Mouse (Mus musculus) ES-Bruce4 (cell line): ENCODE data around the gene Nfkbib. TPM values are rescaled to one million over a fixed set of nuclear protein-coding genes. Genes with fewer than 3 reads are reported as not detected.

Experiments used
- H3K27ac ChIP-seq: 2 replicates; pipeline ENCODE4 v1.5.1; 2012; ENCODE audit warnings: low read length, inconsistent platforms; ENCODE audit not compliant: insufficient read depth
- H3K27me3 ChIP-seq: 2 replicates; pipeline ENCODE4 v1.6.1; 2012; ENCODE audit warnings: mild to moderate bottlenecking, low read length, inconsistent platforms; ENCODE audit not compliant: control insufficient read depth, poor library complexity, insufficient read depth, severe bottlenecking
- H3K36me3 ChIP-seq: 2 replicates; pipeline ENCODE4 v1.6.1; 2012; ENCODE audit warnings: inconsistent platforms, mild to moderate bottlenecking, low read length, moderate library complexity; ENCODE audit not compliant: control insufficient read depth, poor library complexity, insufficient read depth, severe bottlenecking
- H3K4me1 ChIP-seq: one replicate; pipeline ENCODE4 v1.8.1; 2011; ENCODE audit warnings: low read length; ENCODE audit not compliant: control insufficient read depth, insufficient read depth
- H3K4me3 ChIP-seq: 2 replicates; pipeline ENCODE4 v1.5.1; 2011; ENCODE audit warnings: low read depth, mild to moderate bottlenecking, low read length
- H3K9ac ChIP-seq: 2 replicates; pipeline ENCODE4 v1.6.1; 2012; ENCODE audit warnings: low read depth, mild to moderate bottlenecking, inconsistent platforms; ENCODE audit not compliant: poor library complexity, severe bottlenecking
- H3K9me3 ChIP-seq: replicated peaks from 2 replicates; pipeline ENCODE4 v1.6.1; 2012; ENCODE audit warnings: mild to moderate bottlenecking, low read length, inconsistent platforms; ENCODE audit not compliant: control insufficient read depth, poor library complexity, insufficient read depth, severe bottlenecking
- CTCF ChIP-seq: IDR thresholded peaks from one replicate; pipeline ENCODE4 v1.8.1; 2011; ENCODE audit warnings: low read depth, low read length
- EP300 ChIP-seq: IDR thresholded peaks from 2 replicates; pipeline ENCODE4 v1.6.1; 2011; ENCODE audit warnings: low read depth, low read length; ENCODE audit not compliant: insufficient read depth
- POLR2A ChIP-seq: IDR thresholded peaks from one replicate; pipeline ENCODE4 v1.8.1; 2011; ENCODE audit warnings: low read length; ENCODE audit not compliant: insufficient read depth
- polyA plus RNA-seq: library from polyadenylated mRNA; stranded (reverse); fragments of >200 nt; gene quantifications from 2 replicates; pipeline ENCODE4 v1.2.4, GENCODE M21; 2011; ENCODE audit warnings: low read depth; ENCODE audit not compliant: missing spikeins, insufficient read depth, insufficient read length

Nfkbib gene
- polyA plus RNA-seq: 23.8 and 27.9 TPM in 2 replicates

GRCm38 (mm10) chr7:28767462-28767965 is at the start of gene Nfkbib:
TSS of gene Nfkbib (minus strand) at chr7:28767512.
- peak within 1 kb of the TSS; percentile 72 for H3K9ac ChIP-seq
- no peaks in the 10 kb centered on the region for H3K36me3 ChIP-seq
- no peaks in the 10 kb centered on the region for H3K27me3 ChIP-seq
- TF ChIP-seq CTCF (no peak), EP300 (no peak), POLR2A (no peak)
- peaks cover 2% of the 10 kb centered on the region for H3K4me1 ChIP-seq
- peak within 1 kb of the TSS; percentile 60 for H3K4me3 ChIP-seq
- no peaks in the 10 kb centered on the region for H3K9me3 ChIP-seq
- no peak within 1 kb of the TSS for H3K27ac ChIP-seq

DNA sequence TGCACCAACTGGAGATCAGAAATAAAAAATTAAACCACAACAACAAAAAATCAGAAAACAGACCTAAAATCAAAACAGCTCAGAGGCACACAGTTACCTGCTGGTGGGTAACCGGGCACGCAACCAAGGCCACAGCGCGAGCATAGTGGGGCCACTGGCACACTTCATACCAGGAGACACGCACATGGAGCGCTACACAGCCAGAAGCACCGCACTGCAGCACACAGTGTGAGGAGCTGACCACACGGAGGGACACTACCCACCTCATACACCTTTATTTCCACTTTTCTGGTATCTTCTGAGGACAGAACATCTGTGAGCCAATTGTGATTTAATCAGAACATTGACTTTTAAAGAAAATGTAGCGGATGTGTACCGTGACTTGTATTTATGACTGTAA is 49.6 kb upstream of the Nfkbib start:
- Histone ChIP-seq H3K9ac (no peak overlapping the region), H3K9me3 (no peaks in the 10 kb centered on the region), H3K36me3 (peaks cover 97% of the 10 kb centered on the region), H3K4me3 (no peak overlapping the region), H3K4me1 (peaks cover 2% of the 10 kb centered on the region), H3K27ac (no peak overlapping the region), H3K27me3 (no peaks in the 10 kb centered on the region)
- TF ChIP-seq EP300 (no peak), POLR2A (no peak), CTCF (no peak)

GRCm38 (mm10) chr7:28816201-28816600 is 48.9 kb upstream of the Nfkbib start:
- TF ChIP-seq POLR2A (no peak), EP300 (no peak), CTCF (no peak)
- peaks cover 2% of the 10 kb centered on the region for H3K4me1 ChIP-seq

DNA sequence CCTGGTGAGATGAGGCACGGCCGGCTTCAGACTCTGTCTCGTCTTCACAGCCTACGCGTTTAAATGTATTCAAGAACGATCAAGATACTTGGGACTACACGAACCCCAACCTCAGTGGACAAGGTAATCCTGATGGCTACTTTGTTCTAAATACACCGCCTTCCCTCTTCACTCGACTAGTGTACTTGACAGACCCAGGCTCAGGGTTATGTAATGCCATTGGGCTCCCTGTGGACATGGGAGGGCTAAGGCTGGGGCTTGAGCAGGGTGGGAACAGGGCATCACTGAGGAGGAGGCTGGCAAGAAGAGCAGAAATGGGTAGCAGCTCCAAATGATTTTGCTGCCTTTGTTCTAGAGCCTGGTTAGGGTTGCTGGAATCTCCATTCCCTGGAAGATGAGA is 47.9 kb upstream of the Nfkbib start:
- H3K4me3 ChIP-seq: no peak overlapping the region
- H3K4me1 ChIP-seq: peaks cover 2% of the 10 kb centered on the region
- 0 out of 2 replicates have a peak overlapping the region, but pooled peaks have one; percentile 5 for H3K9ac ChIP-seq
- TF ChIP-seq POLR2A (no peak), EP300 (no peak), CTCF (no peak)
- H3K9me3 ChIP-seq: no peaks in the 10 kb centered on the region
- no peaks in the 10 kb centered on the region for H3K27me3 ChIP-seq
- H3K36me3 ChIP-seq: peaks cover 83% of the 10 kb centered on the region
- no peak overlapping the region for H3K27ac ChIP-seq

More at GRCm38 (mm10) chr7:28816201-28816600, 48.9 kb upstream of the Nfkbib start:
- Histone ChIP-seq H3K9me3 (no peaks in the 10 kb centered on the region), H3K36me3 (peaks cover 93% of the 10 kb centered on the region), H3K27ac (no peak overlapping the region), H3K4me3 (no peak overlapping the region), H3K9ac (no peak overlapping the region), H3K27me3 (no peaks in the 10 kb centered on the region)

GRCm38 (mm10) chr7:28814306-28815034 is 47.2 kb upstream of the Nfkbib start:
- Histone ChIP-seq H3K9me3 (no peaks in the 10 kb centered on the region), H3K4me1 (peaks cover 2% of the 10 kb centered on the region), H3K27me3 (no peaks in the 10 kb centered on the region), H3K36me3 (peaks cover 76% of the 10 kb centered on the region), H3K4me3 (no peak overlapping the region), H3K9ac (0 out of 2 replicates have a peak overlapping the region, but pooled peaks have one; percentile 5), H3K27ac (no peak overlapping the region)
- no peak for TF ChIP-seq EP300
- TF ChIP-seq POLR2A: no peak
- no peak for TF ChIP-seq CTCF

DNA sequence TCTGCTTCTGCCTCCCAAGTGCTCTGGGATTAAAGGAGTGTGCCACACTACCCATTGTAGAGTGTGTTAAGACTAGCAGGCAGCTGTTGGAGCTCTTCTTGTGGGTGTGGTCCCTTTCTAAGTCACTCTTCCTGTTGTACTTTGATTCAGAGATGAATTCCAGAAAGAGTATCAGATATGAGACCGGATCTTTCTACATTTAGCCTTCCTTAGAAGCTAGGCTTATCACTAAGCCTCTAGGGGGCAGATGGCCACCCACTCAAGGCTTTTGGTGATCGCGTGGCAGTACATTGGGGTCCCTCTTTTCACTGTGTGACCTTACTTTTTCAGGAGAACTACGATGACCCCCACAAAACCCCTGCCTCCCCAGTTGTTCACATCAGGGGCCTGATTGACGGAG is 45.6 kb upstream of the Nfkbib start:
- TF ChIP-seq POLR2A (no peak), CTCF (no peak), EP300 (no peak)
- Histone ChIP-seq H3K4me3 (0 out of 2 replicates have a peak overlapping the region, but pooled peaks have one; percentile 90), H3K9ac (peak overlapping the region; percentile 98), H3K36me3 (peaks cover 62% of the 10 kb centered on the region), H3K27ac (peak overlapping the region; percentile 27), H3K4me1 (peaks cover 2% of the 10 kb centered on the region), H3K9me3 (no peaks in the 10 kb centered on the region), H3K27me3 (no peaks in the 10 kb centered on the region)
